Mouse (Mus musculus): ENCODE measurements around the gene Gm5938. TPM values are rescaled to one million over a fixed set of nuclear protein-coding genes. Genes with fewer than 3 reads are reported as not detected.

Gene Gm5938
- not detected in 2 replicates for polyA plus RNA-seq (2015; fragmentation: Nextera tagmentation; extraction: Ambion mirVana)

- no peaks in the 10 kb centered on the region for H3K36me3 ChIP-seq (ENCODE audit: insufficient read depth, low read length)
- no peak within 1 kb of the TSS for H3K4me3 ChIP-seq (ENCODE audit: low read depth, low read length)
- ATAC-seq (no peak), DNase-seq (ENCODE audit: low spot score) (no peak)
- no peak within 1 kb of the TSS for H3K4me2 ChIP-seq (replicated peaks; ENCODE audit: low read depth, low read length)
- no peak within 1 kb of the TSS for H3K9ac ChIP-seq (replicated peaks; ENCODE audit: low read depth)
- WGBS = 52% methylated on average over 1 of the region's 1 CpGs
- no peaks in the 10 kb centered on the region for H3K9me3 ChIP-seq (ENCODE audit: low read length)
- TF ChIP-seq CTCF (IDR thresholded peaks at IDR 0.05) = no peak
- TF ChIP-seq EP300 (IDR thresholded peaks at IDR 0.05) = no peak
- no peaks in the 10 kb centered on the region for H3K27me3 ChIP-seq (replicated peaks; ENCODE audit: insufficient read depth, low read length)
- no peak within 1 kb of the TSS for H3K27ac ChIP-seq (ENCODE audit: low read length)
- no peaks in the 10 kb centered on the region for H3K4me1 ChIP-seq (ENCODE audit: insufficient read depth, low read depth, low read length)
Observed at GRCm38 (mm10) chrX:78125167-78125566, at the start of gene Gm5938. Gm5938 (plus strand) TSS chrX:78125467.

GRCm38 (mm10) chrX:78091274-78091673 lies 34.0 kb upstream of the Gm5938 start, which contains the start of gene Obp1a:
Obp1a (minus strand) TSS chrX:78091374.
- no peak for ATAC-seq
- Histone ChIP-seq H3K4me3 (ENCODE audit: low read depth, low read length) (no peak within 1 kb of the TSS), H3K27me3 (replicated peaks; ENCODE audit: insufficient read depth, low read length) (no peaks in the 10 kb centered on the region), H3K4me1 (ENCODE audit: insufficient read depth, low read depth, low read length) (no peaks in the 10 kb centered on the region), H3K4me2 (replicated peaks; ENCODE audit: low read depth, low read length) (no peak within 1 kb of the TSS), H3K9me3 (ENCODE audit: low read length) (no peaks in the 10 kb centered on the region), H3K36me3 (ENCODE audit: insufficient read depth, low read length) (no peaks in the 10 kb centered on the region), H3K27ac (ENCODE audit: low read length) (no peak within 1 kb of the TSS), H3K9ac (replicated peaks; ENCODE audit: low read depth) (no peak within 1 kb of the TSS)
- DNase-seq (ENCODE audit: low spot score) = no peak
- TF ChIP-seq EP300 (IDR thresholded peaks at IDR 0.05) = no peak
- TF ChIP-seq CTCF (IDR thresholded peaks at IDR 0.05) = no peak

Other genes with a start within 250 kb of the Gm5938 start
- not detected in 2 replicates for gene 5430402E10Rik, start 200.4 kb upstream of the Gm5938 start, polyA plus RNA-seq (2015; fragmentation: Nextera tagmentation; extraction: Ambion mirVana)
- gene Obp1a, start 34.1 kb upstream of the Gm5938 start, polyA plus RNA-seq (2015; fragmentation: Nextera tagmentation; extraction: Ambion mirVana) = not detected in 2 replicates
- gene Obp1b, start 61.3 kb downstream of the Gm5938 start, polyA plus RNA-seq (2015; fragmentation: Nextera tagmentation; extraction: Ambion mirVana) = not detected in 2 replicates
- gene Gm14743, start 120.5 kb downstream of the Gm5938 start, polyA plus RNA-seq (2015; fragmentation: Nextera tagmentation; extraction: Ambion mirVana) = not detected in 2 replicates
- gene 4930480E11Rik, start 244.2 kb downstream of the Gm5938 start, polyA plus RNA-seq (2015; fragmentation: Nextera tagmentation; extraction: Ambion mirVana) = not detected in 2 replicates